Mouse (Mus musculus): ENCODE data around the gene Nfia.

Gene Nfia

DNA sequence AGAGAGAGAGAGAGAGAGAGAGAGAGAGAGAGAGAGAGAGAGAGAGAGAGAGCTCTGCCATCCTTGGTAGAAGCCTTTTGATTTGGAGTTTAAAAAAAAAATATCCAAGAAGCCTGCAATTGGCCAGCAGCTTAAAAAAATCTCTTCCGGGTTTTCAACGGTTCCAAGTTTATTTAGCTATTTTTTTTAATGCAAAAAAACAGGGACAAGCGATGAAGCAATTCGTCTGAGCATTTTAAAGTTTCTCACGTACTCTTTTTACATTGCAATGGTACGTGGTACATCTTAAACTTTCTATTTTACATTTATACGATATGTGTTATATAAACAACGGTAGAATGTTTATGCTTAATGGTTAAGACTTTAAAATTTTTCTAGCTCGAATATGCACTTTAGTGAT, at the start of gene Nfia:
TSS of gene Nfia (plus strand) at position 94 of the 400 bp plus-strand sequence.
- DNase-seq, result peak; percentile 58

DNA sequence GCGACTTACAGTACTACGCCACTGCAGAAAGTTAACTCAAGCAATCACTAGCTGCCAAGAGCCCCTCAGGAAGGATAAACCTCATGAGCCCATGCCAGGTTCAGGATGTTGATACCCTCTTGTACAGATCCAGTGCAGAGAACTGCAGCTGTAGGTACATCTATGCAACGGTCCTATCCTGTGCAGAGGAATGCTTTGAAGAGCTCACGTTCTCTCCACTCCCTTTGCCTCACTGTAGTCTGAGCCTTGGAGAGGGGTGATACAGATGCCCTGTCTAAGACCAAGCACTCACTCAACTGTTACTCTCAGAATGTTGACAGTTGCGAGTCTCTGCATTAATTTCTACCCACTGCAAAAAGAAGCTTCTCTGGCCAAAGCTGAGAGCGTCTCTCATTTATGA, 49.2 kb upstream of the Nfia start:
- DNase-seq, result no peak

DNA sequence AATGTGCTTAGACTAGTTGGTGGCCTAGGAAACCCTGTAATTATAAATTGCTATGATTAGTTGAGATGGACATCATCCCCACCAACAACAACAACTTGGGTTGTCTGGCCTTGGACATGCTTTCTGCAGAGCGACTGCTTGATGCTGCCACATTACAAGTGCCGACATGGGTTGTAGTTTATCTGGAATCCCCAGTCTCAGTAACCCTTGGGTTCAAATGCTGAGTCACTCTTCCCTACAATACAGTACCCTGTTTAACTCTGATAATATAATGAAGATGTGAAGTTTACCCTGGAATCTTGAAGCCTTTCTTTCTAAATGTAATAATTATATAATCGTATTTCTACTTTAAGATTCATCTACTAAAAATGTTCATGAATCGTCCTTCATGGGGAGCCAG, 44.0 kb upstream of the Nfia start:
- no peak for DNase-seq

DNA sequence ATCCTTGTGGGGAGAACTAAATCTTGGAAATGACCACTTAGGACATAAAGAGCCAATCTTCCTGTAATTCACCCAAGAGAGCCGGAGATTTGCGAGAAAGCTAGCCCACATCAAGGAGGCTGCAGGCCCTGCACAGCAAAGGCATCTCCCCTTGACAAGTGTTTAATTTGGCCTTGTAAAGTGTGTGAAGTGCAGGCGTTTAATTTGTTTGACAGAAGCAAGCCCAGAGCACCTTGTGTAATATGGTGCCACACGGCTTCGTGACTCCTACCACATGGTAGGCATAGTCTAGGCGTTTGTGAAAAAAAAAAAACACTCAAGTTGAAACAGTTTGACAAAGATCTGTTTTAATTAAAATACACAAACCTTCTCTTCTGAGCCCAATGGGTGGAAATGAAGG, 42.5 kb upstream of the Nfia start:
- DNase-seq, result no peak

DNA sequence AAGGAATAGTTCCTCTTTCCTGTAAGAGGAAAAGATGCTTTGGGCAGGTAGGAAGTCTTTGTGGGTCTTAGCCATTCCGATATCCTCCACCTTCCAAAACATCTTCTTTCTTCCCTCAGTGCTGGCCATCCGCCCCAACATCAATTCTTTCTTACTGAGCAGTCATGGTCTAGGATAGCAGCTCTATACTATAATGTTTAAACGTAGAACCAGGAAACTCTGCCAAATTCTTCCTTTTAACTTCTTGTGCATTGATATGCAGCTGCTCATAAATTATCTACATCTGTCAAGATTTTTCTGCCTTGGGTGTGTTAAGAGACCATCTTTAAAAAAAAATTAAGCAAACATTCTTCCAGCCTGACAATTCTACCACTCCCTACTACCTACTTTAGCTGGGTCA, 42.1 kb upstream of the Nfia start:
- DNase-seq, result no peak

DNA sequence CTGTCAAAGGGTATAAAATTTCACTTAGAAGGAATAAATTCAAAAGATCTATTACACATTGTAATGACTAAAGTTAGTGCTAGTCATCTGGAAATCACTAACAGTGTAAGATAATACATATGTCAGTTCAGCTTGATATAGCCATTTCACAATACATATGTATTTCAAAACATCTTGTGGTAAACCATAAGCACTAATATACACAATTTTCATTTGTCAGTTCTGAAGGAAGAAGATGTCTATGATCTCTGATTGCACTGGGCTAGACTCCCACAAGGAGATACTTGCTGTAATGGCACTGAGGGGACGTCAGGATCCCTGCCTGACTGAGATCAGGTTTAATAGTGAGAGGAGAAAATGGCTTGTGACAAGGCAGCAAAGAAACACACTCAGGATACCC, 39.1 kb upstream of the Nfia start:
- no peak for DNase-seq

DNA sequence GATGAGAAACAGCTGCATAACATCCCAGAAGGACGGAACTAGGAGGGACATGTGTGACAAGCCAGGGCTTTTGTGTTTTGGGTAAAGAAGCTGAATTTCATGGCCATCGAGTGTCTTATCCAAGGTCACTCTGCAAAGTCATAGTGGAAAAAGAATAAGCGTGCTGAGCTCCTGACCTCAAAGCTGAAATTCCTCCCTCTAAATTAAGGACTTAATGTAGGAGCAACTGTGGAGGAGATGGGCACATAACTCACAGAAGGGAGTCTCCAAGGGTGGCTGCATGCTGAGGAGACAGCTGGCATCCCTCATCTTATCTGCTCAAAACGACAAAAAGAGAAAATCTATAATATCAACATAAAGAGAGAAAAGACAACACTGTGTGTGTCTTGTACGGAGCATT, 28.6 kb upstream of the Nfia start:
- no peak for DNase-seq

DNA sequence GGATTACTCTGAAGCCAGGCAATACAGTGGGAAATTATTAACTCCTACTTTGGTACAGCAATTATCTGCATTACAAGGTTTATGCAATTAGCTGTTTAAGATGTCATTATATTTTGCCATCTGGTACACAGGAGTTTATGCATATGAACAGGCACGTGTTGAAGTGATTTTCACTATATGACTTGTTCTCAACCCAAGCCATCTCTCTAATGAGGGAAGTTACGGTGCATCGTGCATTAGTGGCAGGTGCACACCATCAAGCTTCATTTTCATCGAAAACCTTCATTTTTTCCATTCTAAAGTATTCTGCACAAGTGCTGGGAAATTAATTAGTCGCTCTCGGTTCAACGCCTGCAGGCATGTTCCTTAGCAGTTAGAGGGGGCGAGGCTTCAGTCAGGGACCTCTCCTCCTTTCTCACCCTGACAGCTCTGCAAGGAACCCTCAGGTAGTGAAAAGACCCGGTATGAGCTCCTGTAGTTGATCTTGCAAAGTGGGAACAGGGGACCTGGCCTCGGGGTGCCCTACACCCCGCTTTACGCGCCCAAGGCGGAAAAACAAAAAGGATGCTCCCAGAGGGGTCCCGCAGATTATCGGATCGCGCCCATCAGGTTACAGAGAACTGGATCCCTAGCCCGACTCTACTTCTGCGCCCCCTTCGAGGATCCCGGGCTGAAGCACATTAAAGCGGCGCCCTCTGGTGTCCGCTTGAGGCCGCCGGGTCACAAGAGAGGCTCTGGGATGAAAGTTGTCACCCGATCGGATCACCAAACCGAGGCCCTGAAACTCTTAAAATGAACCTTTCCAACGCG, 27.0 kb upstream of the Nfia start:
- peak; percentile 93 for DNase-seq

DNA sequence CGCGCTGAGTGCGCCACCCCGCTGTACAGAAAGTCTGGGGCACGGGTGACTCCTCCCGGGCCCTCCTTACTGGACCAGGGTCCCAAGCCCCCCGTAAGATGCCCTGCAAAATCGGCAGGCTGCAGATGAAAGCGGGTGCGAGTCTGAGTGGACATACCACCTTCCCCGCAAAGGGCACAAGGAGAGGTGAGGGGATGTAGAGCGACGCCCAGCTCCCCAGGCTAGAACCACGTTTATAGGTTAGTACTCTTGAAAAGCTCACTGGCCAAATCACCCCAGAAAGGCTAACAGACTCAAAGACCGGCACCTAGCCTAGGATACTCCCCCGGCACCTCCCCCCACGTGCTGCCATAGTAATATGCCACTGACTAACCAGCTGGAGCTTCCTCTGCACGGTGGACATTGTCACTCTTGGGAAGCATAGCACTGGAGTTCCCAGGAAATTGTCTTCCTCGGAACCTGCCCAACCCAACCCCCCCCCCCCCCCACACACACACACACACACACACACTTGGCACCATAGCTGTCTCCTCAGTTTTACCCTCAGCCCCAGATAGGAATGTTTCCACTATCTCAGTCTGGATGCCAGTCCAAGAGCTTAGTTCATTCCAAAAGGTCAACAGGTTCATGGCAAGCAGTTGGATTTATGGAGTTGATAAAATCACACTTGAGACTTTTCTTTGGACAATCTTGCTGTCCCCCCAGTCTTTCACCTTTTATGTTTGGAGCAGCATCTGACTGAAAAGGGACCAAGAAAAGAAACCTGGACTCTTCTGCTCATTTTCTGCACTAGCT, 26.2 kb upstream of the Nfia start:
- DNase-seq, result no peak

DNA sequence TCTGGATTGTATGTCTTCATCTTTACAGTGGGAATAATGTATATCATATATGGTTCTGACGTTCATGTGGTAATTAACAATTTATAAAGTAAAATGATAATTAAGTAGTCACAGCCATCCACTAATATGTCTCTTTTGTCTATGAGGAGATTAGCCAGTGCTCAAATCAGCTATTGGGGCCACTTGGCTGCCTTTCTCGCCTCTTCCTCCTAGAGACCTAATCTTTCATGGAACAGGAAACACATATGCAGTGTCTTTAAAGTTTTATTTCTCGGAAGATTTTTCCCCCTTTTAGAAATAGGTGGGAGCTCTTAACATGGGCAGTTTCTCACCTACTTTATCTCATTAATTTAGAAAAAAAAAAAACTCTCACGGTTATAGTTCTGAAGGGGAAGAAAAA, 22.1 kb upstream of the Nfia start:
- DNase-seq, result no peak

DNA sequence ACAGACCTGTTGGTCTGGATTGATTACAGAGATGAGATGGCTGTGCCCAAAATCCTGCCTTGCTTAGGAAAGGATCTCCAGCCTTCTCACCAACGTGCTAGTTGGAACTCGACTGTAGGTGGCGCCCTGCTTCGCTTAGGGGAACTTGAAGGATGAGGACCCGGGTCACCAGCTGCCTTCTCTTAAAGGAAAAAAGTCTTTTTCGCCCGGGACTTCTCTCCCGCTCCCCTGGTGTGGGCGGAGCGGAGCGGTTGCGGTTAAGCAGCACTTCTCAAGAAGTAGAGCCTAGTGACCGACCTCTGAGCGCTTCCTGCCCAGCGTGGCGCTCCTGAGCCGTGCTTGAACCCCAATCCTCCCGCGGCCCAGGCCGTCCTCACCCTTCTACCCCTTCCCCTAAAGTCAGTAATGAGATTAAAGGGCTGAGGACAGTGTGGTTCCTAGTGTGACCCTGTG, 21.5 kb upstream of the Nfia start:
- peak; percentile 97 for DNase-seq

DNA sequence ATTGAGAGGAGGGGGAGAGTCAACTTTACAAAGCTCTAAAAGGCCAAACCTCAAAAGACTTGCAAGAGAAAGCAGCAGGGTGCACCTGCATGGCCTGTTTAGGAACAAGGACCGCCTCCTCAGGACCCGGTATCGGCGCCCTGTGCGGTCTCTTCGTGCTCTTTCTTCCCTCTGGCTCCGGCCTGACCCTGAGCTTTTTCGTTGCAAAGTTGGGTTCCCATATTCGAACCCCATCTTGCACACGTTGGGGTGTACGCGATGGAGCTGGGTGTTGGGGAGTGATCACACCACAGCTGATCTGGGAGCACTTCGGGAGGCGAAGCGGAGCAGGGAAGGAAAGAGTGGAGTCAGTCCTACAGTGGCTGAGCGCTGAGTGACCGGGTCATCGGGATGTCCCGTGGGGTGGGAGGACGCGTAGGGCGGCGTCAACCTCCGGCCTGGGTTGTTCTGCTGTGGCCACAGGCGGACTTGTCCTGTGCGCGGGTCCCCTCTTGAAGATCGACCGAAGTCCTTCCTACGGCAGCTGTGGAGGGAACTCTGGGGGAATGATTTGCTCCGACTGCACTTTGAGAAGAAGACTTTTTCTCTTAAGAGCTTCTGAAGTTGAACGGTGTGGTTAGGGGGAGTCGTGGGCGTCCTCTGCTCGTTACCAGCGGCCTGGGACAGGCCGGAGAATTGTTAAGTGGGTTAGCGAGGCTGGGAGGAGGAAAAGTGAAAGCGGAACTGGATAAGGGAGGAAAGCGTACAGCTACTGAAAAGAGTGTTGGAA, 20.9 kb upstream of the Nfia start:
- peak; percentile 67 for DNase-seq

DNA sequence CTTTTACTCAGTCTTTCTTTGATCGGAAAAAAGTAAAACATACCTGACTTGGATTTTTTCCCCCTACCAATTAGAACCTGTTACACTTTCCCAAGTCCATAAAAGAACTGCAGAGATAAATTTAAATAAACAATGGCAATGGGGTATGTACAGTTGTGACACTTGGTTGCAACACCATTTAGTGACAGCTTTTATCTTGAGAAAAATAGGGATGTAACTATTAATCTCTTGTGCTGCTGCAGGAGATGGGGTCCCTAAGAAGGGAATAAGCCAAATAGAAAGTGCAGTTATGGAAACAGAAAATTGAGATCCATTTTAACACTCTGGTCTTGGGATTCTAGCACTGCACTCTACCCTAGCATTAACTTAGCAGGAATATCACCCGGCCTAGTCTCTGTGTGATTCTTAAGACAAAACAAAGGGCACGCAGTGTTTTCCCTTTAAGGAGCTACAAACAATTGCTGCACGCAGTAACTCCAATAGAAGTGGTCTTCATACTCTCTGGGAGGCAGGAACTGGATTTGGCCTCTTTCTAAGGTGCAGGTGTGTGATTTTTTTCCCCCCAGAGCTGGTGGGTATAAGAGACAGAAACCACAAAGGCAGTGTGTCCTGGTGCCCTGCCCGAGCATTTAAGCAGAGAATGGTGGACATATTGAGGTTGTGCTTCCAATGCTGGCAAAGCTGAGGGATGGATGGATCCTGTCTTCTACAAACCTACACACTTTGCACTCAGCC, 20.1 kb upstream of the Nfia start:
- DNase-seq, result no peak

DNA sequence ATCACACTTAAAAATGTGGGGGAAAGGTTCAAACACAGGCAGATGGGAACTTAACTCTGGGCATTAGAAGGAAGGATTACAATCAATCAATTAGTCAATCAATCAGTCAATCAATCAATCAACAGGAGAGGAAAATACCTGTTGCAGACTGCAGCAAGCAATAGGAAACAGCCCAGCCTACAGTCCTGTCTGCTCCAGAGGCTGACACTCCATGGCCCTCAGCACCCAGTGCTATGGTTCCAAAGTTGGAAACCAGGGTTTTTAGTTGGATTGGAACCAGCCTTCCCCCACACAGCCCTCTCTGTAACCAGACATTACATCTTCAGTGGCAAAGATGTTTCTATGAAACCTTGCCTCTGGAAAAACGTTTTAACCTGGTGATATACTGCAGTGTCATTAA, 19.0 kb upstream of the Nfia start:
- no peak for DNase-seq

DNA sequence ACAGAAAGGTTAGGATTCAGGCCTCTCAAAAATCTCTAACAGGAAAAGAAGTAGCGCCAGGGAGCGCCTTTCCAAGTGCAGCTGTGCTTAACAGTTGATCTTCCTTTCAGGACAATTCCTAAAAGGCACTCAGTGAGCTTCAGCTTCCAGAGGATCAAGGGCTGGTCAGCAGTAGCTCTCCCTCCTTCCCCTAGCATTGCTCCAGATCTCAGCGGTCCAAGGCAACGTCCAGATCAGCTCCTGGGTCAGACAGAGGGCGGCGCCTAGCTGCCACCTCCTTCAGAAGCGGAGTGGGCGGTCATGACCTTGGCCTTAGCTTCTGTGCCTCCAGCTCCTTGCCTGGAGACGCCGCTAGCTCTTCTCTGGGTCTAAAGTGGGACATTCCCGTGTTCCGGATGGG, 18.3 kb upstream of the Nfia start:
- DNase-seq, result peak; percentile 70

DNA sequence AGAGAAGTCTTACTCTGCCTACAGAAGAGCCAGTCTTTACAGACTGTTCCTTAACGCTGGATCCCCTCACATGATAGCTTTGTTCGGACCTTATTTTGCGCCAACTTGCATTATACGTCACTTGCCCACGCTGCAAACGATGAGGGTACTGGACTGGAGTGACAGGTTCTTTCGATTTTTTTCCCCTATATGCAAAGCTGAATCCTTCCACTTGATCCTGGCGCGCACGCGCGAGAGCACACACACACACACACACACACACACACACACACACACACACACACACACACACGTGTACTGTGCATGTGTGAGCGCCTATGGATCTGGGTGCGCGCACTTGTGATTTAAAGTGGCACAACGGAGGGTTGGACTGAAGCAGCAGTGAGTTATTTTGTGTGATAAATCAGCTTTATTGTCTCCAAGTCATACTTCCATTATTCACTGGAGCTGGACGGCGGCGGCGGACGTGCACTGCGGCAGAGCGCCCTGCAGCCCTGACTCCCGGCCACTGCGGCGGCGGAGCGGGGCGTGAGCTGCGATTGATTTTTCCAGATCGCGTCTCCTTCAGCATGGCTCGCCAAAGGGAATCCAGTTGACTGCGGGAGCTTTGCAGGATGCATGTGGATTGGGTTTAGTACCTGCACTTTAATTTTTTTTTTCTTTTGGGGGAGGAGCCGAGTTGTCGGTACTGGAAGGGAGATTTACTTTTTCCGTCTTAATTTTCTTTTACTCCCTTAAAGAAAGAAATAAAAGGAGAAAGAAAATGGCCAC, 15.1 kb upstream of the Nfia start:
- DNase-seq, result peak; percentile 88

DNA sequence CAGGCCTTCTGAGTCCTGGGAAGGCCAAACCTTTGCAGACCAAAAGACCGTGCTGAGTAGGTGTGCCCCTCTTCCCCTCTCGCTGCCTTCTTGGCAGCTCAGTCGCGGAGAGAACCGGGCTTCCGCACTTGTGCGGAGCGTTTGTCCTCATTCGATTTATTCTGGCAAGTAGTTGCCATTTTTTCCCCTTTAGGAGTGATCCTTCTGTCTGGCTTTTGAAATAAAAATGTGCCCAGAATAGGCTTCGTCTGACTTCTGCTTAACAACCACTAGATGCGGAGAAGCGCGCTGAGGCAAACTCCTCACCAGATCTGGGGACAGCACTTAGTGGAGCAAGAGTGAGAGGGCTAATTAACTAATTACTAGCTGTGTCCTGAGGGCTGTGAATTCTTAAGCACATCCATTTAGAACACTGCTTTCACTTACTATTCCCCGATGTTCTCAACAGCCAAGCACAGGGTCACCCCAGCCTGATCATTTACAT, 14.5 kb upstream of the Nfia start:
- DNase-seq, result peak; percentile 67

DNA sequence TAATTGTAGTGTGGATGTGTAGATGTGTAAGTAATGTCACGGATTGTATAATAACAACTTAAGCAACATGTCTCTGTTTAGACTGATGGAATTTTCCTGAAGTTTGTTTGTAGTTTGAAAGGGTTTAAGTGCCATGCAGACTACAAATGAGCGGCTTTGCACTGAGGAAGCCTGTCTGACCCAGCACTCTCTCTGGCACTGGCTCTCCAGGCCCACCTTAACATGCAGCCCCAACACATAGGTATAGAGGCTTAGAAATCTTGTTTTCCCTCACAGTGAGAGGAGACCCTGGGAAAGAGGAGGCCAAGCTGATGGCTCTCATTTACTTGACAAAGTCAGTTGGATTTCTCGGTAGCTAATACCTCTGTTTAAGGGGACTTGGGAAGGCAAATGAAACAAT, 13.9 kb upstream of the Nfia start:
- DNase-seq, result no peak

DNA sequence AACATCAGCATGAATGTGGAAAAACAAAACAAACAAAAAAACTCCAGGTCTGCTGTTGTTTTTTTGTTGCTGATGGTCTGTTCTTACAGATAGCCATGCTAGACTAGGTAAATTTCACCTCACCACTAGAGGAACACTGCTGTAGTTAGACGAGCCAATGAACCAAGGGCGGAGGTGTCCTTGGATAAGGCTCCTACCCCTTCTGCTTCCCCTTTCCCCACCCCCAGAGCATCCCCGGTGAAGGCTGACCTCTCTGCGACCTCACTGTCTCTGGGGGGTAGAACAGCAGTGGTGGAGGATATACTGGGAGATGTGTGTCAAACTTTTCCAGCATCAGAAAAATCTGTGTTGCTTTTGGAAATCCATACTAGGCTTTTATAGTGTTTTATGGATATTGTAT, 7.9 kb upstream of the Nfia start:
- DNase-seq, result no peak

DNA sequence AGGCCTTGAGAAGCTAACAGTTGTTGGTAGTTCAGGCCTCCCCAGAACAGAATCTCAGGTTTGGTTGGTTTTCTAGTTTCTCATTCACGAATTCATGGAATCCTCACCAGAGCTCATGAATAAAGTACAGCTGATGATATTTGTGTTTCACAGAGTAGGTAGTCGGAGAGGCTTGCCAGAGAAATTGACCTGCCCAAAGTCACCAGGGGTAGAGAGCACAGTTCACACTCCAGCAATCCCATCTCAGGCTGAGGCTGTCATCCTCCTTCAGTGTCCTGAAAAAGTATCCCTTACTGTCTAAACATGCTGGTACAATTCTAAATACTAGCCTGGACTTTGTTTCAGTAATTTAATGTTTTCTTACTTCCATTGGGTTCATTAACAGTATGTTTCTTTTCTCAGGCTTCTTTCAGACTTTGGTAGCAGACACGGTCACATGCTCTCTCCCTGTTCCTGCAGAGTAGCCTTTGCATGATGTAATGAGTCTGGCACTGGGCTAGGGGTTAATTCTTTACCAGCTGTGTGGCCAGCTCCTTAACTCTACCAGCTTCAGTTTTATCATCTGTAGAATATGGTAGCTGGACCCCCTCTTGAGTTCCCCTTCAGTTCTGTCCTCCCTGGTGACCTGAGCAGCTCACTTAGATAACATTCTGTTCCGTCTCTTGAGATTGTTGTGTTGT, 7.1 kb upstream of the Nfia start:
- no peak for DNase-seq

DNA sequence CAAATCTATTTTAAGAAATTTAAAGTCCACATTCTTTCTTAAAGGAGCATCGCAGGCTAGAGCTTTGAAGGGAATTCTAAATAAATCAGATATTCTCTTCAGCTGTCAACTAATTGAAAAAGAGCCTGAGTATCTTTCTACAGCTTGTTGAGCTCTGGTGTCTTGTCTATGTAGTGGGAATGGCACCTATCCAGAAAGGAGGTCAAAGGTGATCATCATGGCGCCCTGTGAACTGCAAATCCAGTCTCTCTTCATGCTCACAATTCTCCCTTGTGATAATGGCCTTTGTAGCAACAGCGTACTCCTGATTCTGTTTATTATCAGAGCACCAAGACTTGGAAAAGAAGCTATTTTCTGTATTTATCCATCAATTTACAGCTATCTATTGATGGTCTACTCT, 6.4 kb upstream of the Nfia start:
- no peak for DNase-seq

Data from embryo, embryonic 11 days (tissue).